Mouse (Mus musculus): Measurements from ENCODE around the gene Plekhg2. TPM values are rescaled to one million over a fixed set of nuclear protein-coding genes. Genes with fewer than 3 reads are reported as not detected.

The Plekhg2 gene
- polyA plus RNA-seq, 1 experiment from 2014 or later: 35.6 TPM

- Histone ChIP-seq H3K4me1 (ENCODE audit: control insufficient read depth in 2 of 2, insufficient read depth in 2 of 2, low read length in 2 of 2) (peaks cover 21 to 27% of the 10 kb centered on the region in 2 experiments), H3K27ac (replicated peaks in 1 of 2; ENCODE audit: control insufficient read depth in 1 of 2, insufficient read depth in 1 of 2, low read depth in 2 of 2, low read length in 2 of 2) (peak overlapping the region; percentile 86 to 89), H3K27me3 (ENCODE audit: control insufficient read depth, insufficient read depth, low read length) (no peaks in the 10 kb centered on the region), H3K36me3 (ENCODE audit: control insufficient read depth, insufficient read depth, low read length) (peaks cover 36% of the 10 kb centered on the region), H3K4me3 (ENCODE audit: control insufficient read depth in 1 of 2, insufficient read depth in 1 of 2, low read depth in 1 of 2, low read length in 2 of 2) (peak overlapping the region; percentile 73 to 77), H3K9me3 (ENCODE audit: control insufficient read depth, low read length) (no peaks in the 10 kb centered on the region), H3K4me2 (ENCODE audit: low read length) (peak overlapping the region; percentile 95), H3K9ac (ENCODE audit: low read length) (peak overlapping the region; percentile 93)
- WGBS: under 1% methylated on average over 36 of the region's 43 CpGs
- ATAC-seq (ENCODE audit: insufficient number of reproducible peaks, insufficient read depth, low FRiP score, low read depth): 0 out of 2 replicates have a peak, but pooled peaks have one; percentile 1
These were observed 847 bp downstream of the Plekhg2 start for GRCm38 (mm10) chr7:28371514-28371989.

GRCm38 (mm10) chr7:28370977-28371513 is 1.4 kb downstream of the Plekhg2 start:
- H3K4me3 ChIP-seq (ENCODE audit: control insufficient read depth in 1 of 2, insufficient read depth in 1 of 2, low read depth in 1 of 2, low read length in 2 of 2): peak overlapping the region; percentile 73 to 77

GRCm38 (mm10) chr7:28370051-28370450 is 2.3 kb downstream of the Plekhg2 start:
- H3K36me3 ChIP-seq (ENCODE audit: control insufficient read depth, insufficient read depth, low read length): peaks cover 51% of the 10 kb centered on the region

More at GRCm38 (mm10) chr7:28370977-28371513, 1.4 kb downstream of the Plekhg2 start:
- Histone ChIP-seq H3K27me3 (ENCODE audit: control insufficient read depth, insufficient read depth, low read length) (no peaks in the 10 kb centered on the region), H3K9me3 (ENCODE audit: control insufficient read depth, low read length) (no peaks in the 10 kb centered on the region), H3K4me2 (ENCODE audit: low read length) (peak overlapping the region; percentile 95), H3K4me1 (ENCODE audit: control insufficient read depth in 2 of 2, insufficient read depth in 2 of 2, low read length in 2 of 2) (peaks cover 18 to 22% of the 10 kb centered on the region in 2 experiments), H3K36me3 (ENCODE audit: control insufficient read depth, insufficient read depth, low read length) (peaks cover 42% of the 10 kb centered on the region), H3K27ac (replicated peaks in 1 of 2; ENCODE audit: control insufficient read depth in 1 of 2, insufficient read depth in 1 of 2, low read depth in 2 of 2, low read length in 2 of 2) (peak overlapping the region; percentile 49 to 89; a peak in 3 of 4 replicates), H3K9ac (ENCODE audit: low read length) (peak overlapping the region; percentile 93)
- 9% methylated on average over 11 of the region's 11 CpGs for WGBS
- ATAC-seq (ENCODE audit: insufficient number of reproducible peaks, insufficient read depth, low FRiP score, low read depth): no peak

GRCm38 (mm10) chr7:28368276-28368920 is 4.0 kb downstream of the Plekhg2 start:
- Histone ChIP-seq H3K36me3 (ENCODE audit: control insufficient read depth, insufficient read depth, low read length) (peaks cover 68% of the 10 kb centered on the region), H3K4me3 (ENCODE audit: control insufficient read depth in 1 of 2, insufficient read depth in 1 of 2, low read depth in 1 of 2, low read length in 2 of 2) (no peak overlapping the region), H3K27me3 (ENCODE audit: control insufficient read depth, insufficient read depth, low read length) (no peaks in the 10 kb centered on the region), H3K4me2 (ENCODE audit: low read length) (no peak overlapping the region), H3K4me1 (ENCODE audit: control insufficient read depth in 2 of 2, insufficient read depth in 2 of 2, low read length in 2 of 2) (peaks cover 13 to 14% of the 10 kb centered on the region in 2 experiments), H3K9ac (ENCODE audit: low read length) (no peak overlapping the region), H3K27ac (replicated peaks in 1 of 2; ENCODE audit: control insufficient read depth in 1 of 2, insufficient read depth in 1 of 2, low read depth in 2 of 2, low read length in 2 of 2) (no peak overlapping the region), H3K9me3 (ENCODE audit: control insufficient read depth, low read length) (no peaks in the 10 kb centered on the region)
- WGBS: 90% methylated on average over 16 of the region's 16 CpGs
- no peak for ATAC-seq (ENCODE audit: insufficient number of reproducible peaks, insufficient read depth, low FRiP score, low read depth)

More at GRCm38 (mm10) chr7:28370051-28370450, 2.3 kb downstream of the Plekhg2 start:
- WGBS: 88% methylated on average over 14 of the region's 14 CpGs
- ATAC-seq (ENCODE audit: insufficient number of reproducible peaks, insufficient read depth, low FRiP score, low read depth): no peak
- peak overlapping the region; percentile 93; the same call in 1 of the 2 replicates for H3K9ac ChIP-seq (ENCODE audit: low read length)
- H3K9me3 ChIP-seq (ENCODE audit: control insufficient read depth, low read length): no peaks in the 10 kb centered on the region
- H3K4me3 ChIP-seq (ENCODE audit: control insufficient read depth in 1 of 2, insufficient read depth in 1 of 2, low read depth in 1 of 2, low read length in 2 of 2): peak overlapping the region; percentile 73 to 77; a peak in 2 of 4 replicates
- H3K27ac ChIP-seq (replicated peaks in 1 of 2; ENCODE audit: control insufficient read depth in 1 of 2, insufficient read depth in 1 of 2, low read depth in 2 of 2, low read length in 2 of 2): no peak overlapping the region
- peak overlapping the region; percentile 95 for H3K4me2 ChIP-seq (ENCODE audit: low read length)
- peaks cover 13 to 18% of the 10 kb centered on the region in 2 experiments for H3K4me1 ChIP-seq (ENCODE audit: control insufficient read depth in 2 of 2, insufficient read depth in 2 of 2, low read length in 2 of 2)
- H3K27me3 ChIP-seq (ENCODE audit: control insufficient read depth, insufficient read depth, low read length): no peaks in the 10 kb centered on the region

- no peak overlapping the region for H3K4me2 ChIP-seq (ENCODE audit: low read length)
- H3K9ac ChIP-seq (ENCODE audit: low read length): no peak overlapping the region
- H3K9me3 ChIP-seq (ENCODE audit: control insufficient read depth, low read length): no peaks in the 10 kb centered on the region
- peaks cover 74% of the 10 kb centered on the region for H3K36me3 ChIP-seq (ENCODE audit: control insufficient read depth, insufficient read depth, low read length)
- H3K27me3 ChIP-seq (ENCODE audit: control insufficient read depth, insufficient read depth, low read length): no peaks in the 10 kb centered on the region
- H3K27ac ChIP-seq (replicated peaks in 1 of 2; ENCODE audit: control insufficient read depth in 1 of 2, insufficient read depth in 1 of 2, low read depth in 2 of 2, low read length in 2 of 2): no peak overlapping the region
- WGBS: 87% methylated on average over 16 of the region's 16 CpGs
- no peak for ATAC-seq (ENCODE audit: insufficient number of reproducible peaks, insufficient read depth, low FRiP score, low read depth)
- peaks cover 13 to 14% of the 10 kb centered on the region in 2 experiments for H3K4me1 ChIP-seq (ENCODE audit: control insufficient read depth in 2 of 2, insufficient read depth in 2 of 2, low read length in 2 of 2)
- no peak overlapping the region for H3K4me3 ChIP-seq (ENCODE audit: control insufficient read depth in 1 of 2, insufficient read depth in 1 of 2, low read depth in 1 of 2, low read length in 2 of 2)
These were observed 4.6 kb downstream of the Plekhg2 start for GRCm38 (mm10) chr7:28367663-28368275.

GRCm38 (mm10) chr7:28362441-28363060 is 9.8 kb downstream of the Plekhg2 start:
- H3K27me3 ChIP-seq (ENCODE audit: control insufficient read depth, insufficient read depth, low read length): no peaks in the 10 kb centered on the region
- peaks cover 11 to 18% of the 10 kb centered on the region in 2 experiments for H3K4me1 ChIP-seq (ENCODE audit: control insufficient read depth in 2 of 2, insufficient read depth in 2 of 2, low read length in 2 of 2)
- H3K9ac ChIP-seq (ENCODE audit: low read length): no peak overlapping the region
- peaks cover 89% of the 10 kb centered on the region for H3K36me3 ChIP-seq (ENCODE audit: control insufficient read depth, insufficient read depth, low read length)
- no peak for ATAC-seq (ENCODE audit: insufficient number of reproducible peaks, insufficient read depth, low FRiP score, low read depth)
- 48% methylated on average over 16 of the region's 16 CpGs for WGBS
- H3K9me3 ChIP-seq (ENCODE audit: control insufficient read depth, low read length): no peaks in the 10 kb centered on the region
- H3K4me2 ChIP-seq (ENCODE audit: low read length): no peak overlapping the region
- H3K27ac ChIP-seq (replicated peaks in 1 of 2; ENCODE audit: control insufficient read depth in 1 of 2, insufficient read depth in 1 of 2, low read depth in 2 of 2, low read length in 2 of 2): no peak overlapping the region
- H3K4me3 ChIP-seq (ENCODE audit: control insufficient read depth in 1 of 2, insufficient read depth in 1 of 2, low read depth in 1 of 2, low read length in 2 of 2): no peak overlapping the region

GRCm38 (mm10) chr7:28361647-28362341 is 10.6 kb downstream of the Plekhg2 start:
- H3K4me3 ChIP-seq (ENCODE audit: control insufficient read depth in 1 of 2, insufficient read depth in 1 of 2, low read depth in 1 of 2, low read length in 2 of 2): no peak overlapping the region
- H3K36me3 ChIP-seq (ENCODE audit: control insufficient read depth, insufficient read depth, low read length): peaks cover 82% of the 10 kb centered on the region
- H3K27ac ChIP-seq (replicated peaks in 1 of 2; ENCODE audit: control insufficient read depth in 1 of 2, insufficient read depth in 1 of 2, low read depth in 2 of 2, low read length in 2 of 2): no peak overlapping the region
- 86% methylated on average over 20 of the region's 20 CpGs for WGBS
- no peak overlapping the region for H3K9ac ChIP-seq (ENCODE audit: low read length)
- no peaks in the 10 kb centered on the region for H3K9me3 ChIP-seq (ENCODE audit: control insufficient read depth, low read length)
- H3K4me1 ChIP-seq (ENCODE audit: control insufficient read depth in 2 of 2, insufficient read depth in 2 of 2, low read length in 2 of 2): peaks cover 18 to 26% of the 10 kb centered on the region in 2 experiments
- no peak overlapping the region for H3K4me2 ChIP-seq (ENCODE audit: low read length)
- H3K27me3 ChIP-seq (ENCODE audit: control insufficient read depth, insufficient read depth, low read length): no peaks in the 10 kb centered on the region
- ATAC-seq (ENCODE audit: insufficient number of reproducible peaks, insufficient read depth, low FRiP score, low read depth): no peak
